Mouse (Mus musculus) left cerebral cortex, adult 9 months (tissue): ENCODE data around the gene Nek9.

Source experiments
- DNase-seq, 2 experiments: peaks; one replicate each; pipeline ENCODE4 v3.0.0; 2022; ENCODE audit warnings: low spot score in 2 of 2

The Nek9 gene

DNA sequence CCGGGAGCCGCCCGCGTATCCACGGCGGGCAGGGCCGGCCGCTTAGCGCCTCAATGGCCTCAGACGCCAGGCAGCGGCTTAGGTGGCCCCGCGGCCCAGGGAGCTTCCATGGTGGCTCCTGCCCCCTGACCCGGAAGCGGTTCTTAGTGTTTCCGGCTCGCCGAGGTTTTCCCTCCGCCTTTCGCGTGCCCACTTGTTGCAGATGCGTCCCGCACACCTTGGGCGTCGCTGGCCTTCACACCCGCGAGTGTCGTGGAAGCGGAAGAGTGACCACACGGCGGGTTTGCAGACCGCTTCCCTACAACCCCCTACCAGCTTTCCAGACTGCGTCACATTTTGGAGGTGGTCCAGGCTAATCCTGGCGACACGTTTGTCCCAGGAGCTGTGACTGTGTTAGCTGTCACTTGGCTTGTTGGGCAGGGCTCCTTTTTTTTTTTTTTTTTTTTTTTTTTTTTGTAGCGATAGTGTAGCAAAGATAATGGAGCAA, at the start of gene Nek9:
Gene Nek9, minus strand, starts transcription at position 120 of the 487 bp plus-strand sequence.
- peak; percentile 79 to 93 for DNase-seq

- no peak for DNase-seq
Observed at GRCm38 (mm10) chr12:85385995-85386375, 46.8 kb upstream of the Nek9 start.

DNA sequence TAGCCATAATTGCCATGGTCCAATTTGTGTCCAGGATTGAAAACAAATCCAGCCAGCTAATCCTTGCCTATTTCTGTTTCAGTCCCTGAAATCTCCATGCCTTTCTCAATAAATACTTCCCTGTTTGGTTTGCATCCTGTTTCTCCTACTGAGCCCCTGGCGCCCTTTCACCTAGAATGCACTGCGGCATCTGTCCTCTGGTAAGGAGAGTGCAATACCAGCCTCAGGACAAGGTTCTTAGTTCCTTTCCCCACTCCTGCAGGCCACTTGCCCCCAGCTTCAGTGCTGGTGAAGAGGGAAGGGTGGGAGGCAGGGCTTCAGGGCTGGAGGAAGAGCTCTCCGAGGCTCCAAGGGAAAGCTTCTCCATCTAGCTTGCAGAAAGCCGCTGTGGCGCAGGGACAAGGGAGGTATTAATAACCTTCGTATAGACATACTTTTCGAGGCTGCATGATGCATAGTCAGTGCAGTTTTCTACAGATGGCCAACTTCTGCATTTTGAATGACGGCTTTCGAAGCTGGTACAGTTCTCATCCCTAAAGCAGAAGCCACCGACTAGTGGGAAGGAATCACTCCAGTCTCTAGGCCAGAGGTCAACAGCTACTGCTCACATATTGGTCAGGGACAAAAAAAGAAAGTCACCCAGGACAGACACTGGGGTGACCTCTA, 46.3 kb upstream of the Nek9 start:
- no peak for DNase-seq

GRCm38 (mm10) chr12:85382761-85383680, 43.9 kb upstream of the Nek9 start:
- DNase-seq = no peak

GRCm38 (mm10) chr12:85381570-85381969, 42.4 kb upstream of the Nek9 start:
- no peak for DNase-seq

- DNase-seq = no peak
Observed at GRCm38 (mm10) chr12:85380942-85381341, 41.8 kb upstream of the Nek9 start.

DNA sequence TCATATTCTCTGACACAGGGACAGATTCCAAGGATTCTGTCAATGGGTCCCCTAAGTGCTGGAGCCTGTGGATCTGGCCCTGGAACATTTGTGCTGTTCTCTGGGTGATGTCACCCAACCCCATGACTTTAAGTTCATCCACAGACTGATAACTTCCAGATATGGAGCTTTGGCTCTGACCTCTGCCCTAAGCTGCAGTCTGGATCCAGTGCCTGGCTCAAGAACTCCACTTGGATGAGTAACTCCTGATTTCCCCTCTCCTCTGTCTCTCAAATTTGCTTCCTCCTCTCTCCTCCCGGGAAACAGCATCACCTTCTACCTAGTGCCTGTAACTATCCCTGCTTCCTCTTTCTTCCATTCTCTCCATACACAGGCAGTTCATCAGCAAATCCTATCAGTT, 41.1 kb upstream of the Nek9 start:
- DNase-seq = no peak

GRCm38 (mm10) chr12:85378271-85378670, 39.1 kb upstream of the Nek9 start:
- DNase-seq = no peak

GRCm38 (mm10) chr12:85374561-85375272, 35.6 kb upstream of the Nek9 start, which contains the start of gene Tmed10:
Gene Tmed10 (minus strand): TSS chr12:85374847.
- DNase-seq = peak; percentile 83 to 94

DNA sequence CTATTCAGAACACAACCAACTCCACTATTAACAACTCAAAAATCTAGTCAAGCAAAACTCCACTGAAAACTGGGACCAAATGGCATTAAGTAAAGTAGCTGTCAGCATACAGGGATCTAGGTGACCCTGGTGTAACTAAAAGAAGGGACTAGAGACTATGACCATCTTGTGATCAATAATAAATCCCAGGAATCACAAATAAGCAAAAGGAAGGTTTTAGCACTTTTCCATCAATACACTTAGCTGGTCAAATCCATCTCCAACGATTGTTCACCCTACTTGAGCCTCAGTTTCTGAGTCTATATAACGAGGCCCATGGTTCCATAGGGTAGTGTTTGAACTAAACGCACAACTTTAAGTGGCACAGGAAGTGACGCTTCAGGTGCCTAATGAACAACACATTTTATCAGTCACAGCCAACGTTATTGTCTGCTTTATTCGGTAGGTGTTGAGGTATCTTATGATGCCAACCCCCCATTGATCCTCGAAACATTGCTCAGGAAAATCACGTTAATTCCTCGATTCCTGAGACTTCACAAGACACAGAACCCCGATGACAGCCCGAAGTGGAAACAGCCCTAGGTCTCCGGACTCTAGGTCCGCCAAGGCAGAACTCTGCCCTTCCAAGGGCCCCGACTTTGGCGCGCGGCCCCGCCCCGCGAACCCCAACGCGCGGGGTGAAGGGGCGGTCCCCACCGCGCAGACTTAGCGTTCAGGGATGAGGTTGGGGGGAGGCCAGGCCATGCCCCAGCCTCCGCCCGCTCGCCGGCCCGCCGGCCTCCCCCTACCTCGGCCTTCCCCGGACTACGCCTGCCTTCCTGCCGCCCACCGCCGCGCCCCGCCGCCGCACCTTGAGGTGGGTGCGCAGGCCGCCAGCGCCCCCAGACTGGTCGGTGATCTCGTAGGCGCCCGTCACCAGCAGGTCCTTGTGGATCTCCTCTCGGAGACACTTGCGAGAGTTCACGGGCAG, 34.7 kb upstream of the Nek9 start:
- DNase-seq = peak in 1 of 2 experiments; percentile 57

- DNase-seq = no peak
Observed at GRCm38 (mm10) chr12:85372068-85372665, 33.0 kb upstream of the Nek9 start.

GRCm38 (mm10) chr12:85368441-85369063, 29.4 kb upstream of the Nek9 start:
- DNase-seq = no peak

GRCm38 (mm10) chr12:85366271-85366670, 27.1 kb upstream of the Nek9 start:
- DNase-seq = peak; percentile 67 to 79

- no peak for DNase-seq
Observed at GRCm38 (mm10) chr12:85362510-85362909, 23.3 kb upstream of the Nek9 start.

DNA sequence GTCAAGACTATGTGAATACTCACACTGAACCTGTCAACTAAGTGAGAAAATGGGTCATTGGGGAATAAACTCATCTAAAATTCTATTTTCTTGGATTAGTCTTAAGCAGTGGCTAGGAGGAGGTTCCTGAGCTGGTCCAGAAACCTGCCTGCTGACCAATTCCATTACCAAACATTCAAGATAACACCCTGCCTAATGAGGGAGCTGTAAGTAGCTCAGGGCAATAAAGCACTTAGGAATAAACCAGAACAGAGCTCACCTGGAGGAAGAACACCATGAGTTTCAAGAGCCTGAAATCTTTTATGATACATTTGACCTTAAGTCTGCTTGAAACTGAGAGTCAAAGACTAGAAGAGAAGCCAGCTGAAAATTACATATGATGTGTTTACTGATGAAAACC, 22.4 kb upstream of the Nek9 start:
- no peak for DNase-seq

DNA sequence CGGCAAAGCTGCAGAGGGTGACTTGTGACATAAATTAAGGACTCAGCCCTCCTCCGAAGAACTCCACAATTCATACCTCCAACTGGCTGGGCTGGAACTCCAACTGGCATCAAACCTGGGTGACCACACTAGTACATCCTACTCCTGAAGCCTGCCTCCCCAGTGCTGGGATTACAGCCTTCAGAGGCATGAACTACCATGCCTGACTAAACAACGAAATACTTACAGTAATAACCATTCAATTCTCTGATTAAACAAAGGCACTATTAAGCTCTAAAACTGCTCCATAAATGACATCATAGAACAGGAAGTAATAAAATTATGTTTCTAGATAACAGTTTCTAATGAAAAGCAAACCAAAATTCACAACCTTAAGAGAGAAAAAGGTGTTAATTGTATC, 22.0 kb upstream of the Nek9 start:
- no peak for DNase-seq

GRCm38 (mm10) chr12:85354061-85354460, 14.9 kb upstream of the Nek9 start:
- DNase-seq = no peak

DNA sequence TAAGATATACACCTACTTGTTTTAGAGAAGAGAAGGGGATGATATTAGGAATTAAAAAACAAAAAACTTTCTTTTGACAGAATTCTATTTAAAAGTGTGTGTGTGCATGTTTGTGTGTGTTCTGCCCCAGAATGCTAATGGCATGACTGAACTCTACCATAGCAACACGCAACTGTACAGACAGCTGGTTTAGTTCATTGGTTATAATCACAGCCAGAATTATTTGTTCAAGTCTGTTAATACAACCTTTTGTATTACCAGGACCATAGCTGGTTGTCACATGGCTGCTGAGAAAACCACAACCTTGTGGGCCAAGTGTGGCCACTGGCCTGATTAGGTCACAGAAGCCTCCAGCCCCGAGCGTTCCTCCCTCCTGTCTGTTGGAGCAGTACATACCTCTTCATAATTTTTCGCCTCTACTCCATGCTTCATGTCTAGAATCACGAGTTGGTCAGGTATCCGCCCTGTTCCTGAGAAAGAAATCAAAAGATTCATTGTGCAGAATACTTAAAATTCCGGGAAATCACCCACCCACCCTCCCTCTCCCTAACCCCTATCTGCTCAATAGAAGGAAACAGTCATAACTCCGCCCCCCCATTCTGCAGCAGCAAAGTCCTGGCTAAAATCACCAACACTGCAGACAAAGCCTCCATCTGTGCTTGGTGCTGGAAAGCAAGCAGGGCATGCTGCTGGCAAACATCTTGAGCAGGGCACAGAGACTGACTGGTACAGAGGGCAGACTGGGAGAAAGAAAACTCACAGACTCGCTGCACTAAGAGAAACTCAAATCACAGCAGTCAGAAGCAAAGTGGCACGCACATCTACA, 11.5 kb upstream of the Nek9 start:
- peak in 1 of 2 experiments; percentile 80 for DNase-seq

DNA sequence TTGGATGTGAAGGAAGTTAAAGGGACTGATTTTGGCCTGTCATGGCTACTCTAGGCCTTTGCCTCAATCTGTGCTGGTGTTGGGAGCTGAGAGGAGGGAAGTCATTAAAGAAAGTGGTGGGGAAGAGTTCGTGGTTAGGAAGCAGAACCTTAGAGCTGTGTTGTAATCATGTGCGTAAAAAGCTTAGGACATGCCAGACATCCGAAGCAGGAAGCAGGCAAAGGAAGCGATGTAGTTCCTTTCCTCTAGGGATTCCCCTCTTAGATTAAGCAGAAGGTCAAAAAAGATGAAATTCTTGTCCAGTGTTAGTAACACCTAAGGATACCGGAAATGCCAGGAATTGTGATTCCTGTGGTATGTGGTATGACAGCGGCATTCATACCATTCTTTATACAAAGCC, 9.2 kb upstream of the Nek9 start:
- no peak for DNase-seq
